Mouse (Mus musculus) cortical plate, adult 2 months (tissue): ENCODE measurements around the gene Ap2a2. TPM values are rescaled to one million over a fixed set of nuclear protein-coding genes. Genes with fewer than 3 reads are reported as not detected.

Experiments used
- H3K27ac ChIP-seq: fragments of 200-500 bp; 2 replicates; pipeline ENCODE4 v1.5.1; 2012; ENCODE audit warnings: low read length, control low read depth, inconsistent platforms; ENCODE audit not compliant: insufficient read depth
- H3K4me1 ChIP-seq: fragments of 200-500 bp; 2 replicates; pipeline ENCODE4 v1.6.1; 2011; ENCODE audit warnings: low read length; ENCODE audit not compliant: control insufficient read depth, insufficient read depth
- H3K4me3 ChIP-seq: fragments of 200-500 bp; 2 replicates; pipeline ENCODE4 v1.5.1; 2011; ENCODE audit warnings: mild to moderate bottlenecking, low read length, control low read depth; ENCODE audit not compliant: insufficient read depth
- CTCF ChIP-seq: fragments of 200-500 bp; IDR thresholded peaks from 2 replicates; pipeline ENCODE4 v1.5.1; 2011; ENCODE audit warnings: mild to moderate bottlenecking, control low read depth, low read length; ENCODE audit not compliant: insufficient read depth; ENCODE audit errors: extremely low read depth
- POLR2A ChIP-seq: fragments of 200-500 bp; IDR thresholded peaks from 2 replicates; pipeline ENCODE4 v1.6.1; 2011; ENCODE audit warnings: mild to moderate bottlenecking, low read length, control low read depth; ENCODE audit not compliant: insufficient read depth; ENCODE audit errors: extremely low read depth
- polyA plus RNA-seq: library from polyadenylated mRNA; depleted of rRNA; stranded (reverse); fragments of >200 nt; gene quantifications from 2 replicates; pipeline ENCODE4 v1.2.3, GENCODE M21; 2012

Ap2a2 gene
- polyA plus RNA-seq, 1 experiment, result 70.2 TPM

- Histone ChIP-seq H3K4me1 (peaks cover 11% of the 10 kb centered on the region), H3K27ac (no peak overlapping the region), H3K4me3 (no peak overlapping the region)
- TF ChIP-seq CTCF (no peak), POLR2A (no peak)
These were observed 8.8 kb downstream of the Ap2a2 start for GRCm38 (mm10) chr7:141570625-141571295.

GRCm38 (mm10) chr7:141574041-141574440, 12.1 kb downstream of the Ap2a2 start:
- no peak overlapping the region for H3K27ac ChIP-seq
- no peak overlapping the region for H3K4me3 ChIP-seq
- TF ChIP-seq CTCF (no peak), POLR2A (no peak)
- peaks cover 3% of the 10 kb centered on the region for H3K4me1 ChIP-seq

DNA sequence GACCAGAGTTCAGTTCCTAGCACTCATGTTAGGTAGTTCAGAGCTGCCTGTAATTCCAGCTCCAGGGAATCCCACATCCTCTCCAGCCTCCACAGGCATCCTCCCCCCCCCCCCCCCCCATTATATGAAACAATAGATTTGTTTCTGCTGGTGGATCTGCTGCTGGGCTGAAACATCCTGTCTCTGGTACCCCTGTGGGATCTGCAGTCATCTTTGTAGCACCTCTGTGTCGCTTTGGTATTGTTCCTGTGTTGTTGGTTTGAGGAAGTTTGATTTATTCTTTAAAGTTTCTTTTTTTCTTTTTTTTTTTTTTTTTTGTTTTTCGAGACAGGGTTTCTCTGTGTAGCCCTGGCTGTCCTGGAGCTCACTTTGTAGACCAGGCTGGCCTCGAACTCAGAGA, 13.5 kb downstream of the Ap2a2 start:
- peaks cover 2% of the 10 kb centered on the region for H3K4me1 ChIP-seq
- no peak for TF ChIP-seq CTCF
- no peak for TF ChIP-seq POLR2A
- H3K27ac ChIP-seq, result no peak overlapping the region
- no peak overlapping the region for H3K4me3 ChIP-seq

- Histone ChIP-seq H3K27ac (no peak overlapping the region), H3K4me3 (no peak overlapping the region)
- TF ChIP-seq CTCF (no peak), POLR2A (no peak)
These were observed 15.8 kb downstream of the Ap2a2 start for GRCm38 (mm10) chr7:141577801-141578200.

DNA sequence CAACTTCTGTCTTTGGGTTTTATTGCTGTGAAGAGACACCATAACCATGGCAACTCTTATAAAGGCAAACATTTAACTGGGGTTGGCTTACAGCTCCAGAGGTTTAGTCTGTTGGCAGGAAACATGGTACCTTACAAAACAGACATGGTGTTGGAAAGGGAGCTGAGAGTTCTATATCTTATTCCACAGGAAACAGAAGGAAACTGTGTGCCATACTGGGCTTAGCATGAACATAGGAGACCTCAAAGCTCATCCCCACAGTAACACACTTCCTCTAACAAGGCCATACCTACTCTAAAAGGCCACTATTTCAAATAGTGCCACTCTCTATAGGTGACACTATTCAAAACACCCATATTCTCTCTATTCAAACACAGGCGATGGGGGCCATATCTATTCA, 16.5 kb downstream of the Ap2a2 start:
- Histone ChIP-seq H3K4me3 (no peak overlapping the region), H3K4me1 (peaks cover under 1% of the 10 kb centered on the region), H3K27ac (no peak overlapping the region)
- TF ChIP-seq POLR2A, result no peak
- no peak for TF ChIP-seq CTCF

More at GRCm38 (mm10) chr7:141577801-141578200, 15.8 kb downstream of the Ap2a2 start:
- peaks cover 2% of the 10 kb centered on the region for H3K4me1 ChIP-seq

- H3K27ac ChIP-seq, result no peak overlapping the region
- no peak overlapping the region for H3K4me3 ChIP-seq
- no peaks in the 10 kb centered on the region for H3K4me1 ChIP-seq
- TF ChIP-seq CTCF (no peak), POLR2A (no peak)
These were observed 17.0 kb downstream of the Ap2a2 start for GRCm38 (mm10) chr7:141578943-141579342.

DNA sequence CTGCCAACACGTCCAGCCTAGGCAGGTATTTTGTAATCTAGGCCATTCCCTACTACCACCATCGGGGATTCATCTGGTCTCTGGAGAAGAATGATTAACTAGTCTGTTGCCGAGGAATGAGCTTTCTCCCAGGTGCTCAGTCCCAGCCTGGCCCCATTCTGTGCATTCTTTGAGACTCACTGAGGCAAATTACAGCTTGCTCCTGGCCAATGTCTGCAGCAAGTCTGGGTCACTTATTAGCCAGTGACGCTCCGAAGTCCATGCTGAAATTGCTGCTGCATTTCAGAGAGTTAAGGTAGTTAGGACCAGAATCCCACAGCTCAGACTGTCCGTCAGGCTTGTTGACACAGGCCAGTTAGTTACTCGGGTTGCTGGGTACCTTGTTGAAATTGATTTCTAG, 19.4 kb downstream of the Ap2a2 start:
- H3K4me3 ChIP-seq, result no peak overlapping the region
- no peak overlapping the region for H3K27ac ChIP-seq
- no peaks in the 10 kb centered on the region for H3K4me1 ChIP-seq
- TF ChIP-seq POLR2A (no peak), CTCF (no peak)

- Histone ChIP-seq H3K4me1 (no peaks in the 10 kb centered on the region), H3K4me3 (no peak overlapping the region), H3K27ac (no peak overlapping the region)
- TF ChIP-seq CTCF (no peak), POLR2A (no peak)
These were observed 22.3 kb downstream of the Ap2a2 start for GRCm38 (mm10) chr7:141584048-141584841.

GRCm38 (mm10) chr7:141585288-141585687, 23.3 kb downstream of the Ap2a2 start:
- Histone ChIP-seq H3K4me3 (no peak overlapping the region), H3K4me1 (no peaks in the 10 kb centered on the region), H3K27ac (no peak overlapping the region)
- no peak for TF ChIP-seq CTCF
- no peak for TF ChIP-seq POLR2A

GRCm38 (mm10) chr7:141585881-141586280, 23.9 kb downstream of the Ap2a2 start:
- Histone ChIP-seq H3K4me3 (no peak overlapping the region), H3K27ac (no peak overlapping the region), H3K4me1 (peaks cover under 1% of the 10 kb centered on the region; the same call in 1 of the 2 replicates)
- no peak for TF ChIP-seq CTCF
- no peak for TF ChIP-seq POLR2A
